Mouse (Mus musculus) myocyte (in vitro differentiated cells): ENCODE measurements around the gene Itga3. TPM values are rescaled to one million over a fixed set of nuclear protein-coding genes. Genes with fewer than 3 reads are reported as not detected.

Experiments used
- H3K27me3 ChIP-seq: one replicate; pipeline ENCODE4 v1.6.1; 2011; ENCODE audit not compliant: control insufficient read depth, insufficient read depth, insufficient read length
- H3K36me3 ChIP-seq: one replicate; pipeline ENCODE4 v1.6.1; 2011; ENCODE audit not compliant: control insufficient read depth, insufficient read depth
- H3K4me2 ChIP-seq: one replicate; pipeline ENCODE4 v1.6.1; 2011; ENCODE audit warnings: low read depth, control low read depth
- H3K4me3 ChIP-seq: one replicate; pipeline ENCODE4 v1.5.1; 2011; ENCODE audit warnings: mild to moderate bottlenecking, control low read depth, moderate library complexity
- H3K79me2 ChIP-seq: one replicate; pipeline ENCODE4 v1.6.1; 2011; ENCODE audit not compliant: control insufficient read depth, insufficient read depth
- H3ac ChIP-seq: one replicate; pipeline ENCODE4 v1.6.1; 2011; ENCODE audit not compliant: control insufficient read depth, insufficient read length
- CEBPB ChIP-seq: IDR thresholded peaks from 2 replicates; pipeline ENCODE4 v1.6.1; 2011; ENCODE audit warnings: mild to moderate bottlenecking, moderate library complexity; ENCODE audit not compliant: poor library complexity, insufficient read depth, severe bottlenecking
- E2F4 ChIP-seq: IDR thresholded peaks from one replicate; pipeline ENCODE4 v1.6.1; 2011; ENCODE audit warnings: mild to moderate bottlenecking, control low read depth, moderate library complexity; ENCODE audit not compliant: insufficient read depth
- MAX ChIP-seq: IDR thresholded peaks from one replicate; pipeline ENCODE4 v1.6.1; 2011; ENCODE audit warnings: low read depth, mild to moderate bottlenecking, control low read depth
- MYOD1 ChIP-seq, 3 experiments: IDR thresholded peaks; one replicate each; pipeline ENCODE4 v1.6.1; 2011; ENCODE audit warnings: control low read depth in 2 of 3, low read depth in 2 of 3, mild to moderate bottlenecking in 2 of 3, moderate library complexity in 1 of 3; ENCODE audit not compliant: insufficient read length in 2 of 3, control insufficient read depth in 1 of 3
- MYOG ChIP-seq, 3 experiments: IDR thresholded peaks; one replicate each; pipeline ENCODE4 v1.6.1; 2011; ENCODE audit warnings: control low read depth in 2 of 3, low read depth in 2 of 3, mild to moderate bottlenecking in 2 of 3; ENCODE audit not compliant: insufficient read length in 2 of 3, control insufficient read depth in 1 of 3, insufficient read depth in 1 of 3
- POLR2A ChIP-seq: IDR thresholded peaks from one replicate; pipeline ENCODE4 v1.6.1; 2011; ENCODE audit warnings: low read depth, mild to moderate bottlenecking, control low read depth, moderate library complexity; ENCODE audit not compliant: insufficient read length
- POLR2AphosphoS2 ChIP-seq: IDR thresholded peaks from one replicate; pipeline ENCODE4 v1.6.1; 2011; ENCODE audit warnings: low read depth, control low read depth; ENCODE audit not compliant: insufficient read length
- REST ChIP-seq: IDR thresholded peaks from one replicate; pipeline ENCODE4 v1.6.1; 2011; ENCODE audit warnings: mild to moderate bottlenecking, control low read depth, moderate library complexity; ENCODE audit not compliant: insufficient read depth, insufficient read length
- SRF ChIP-seq: IDR thresholded peaks from one replicate; pipeline ENCODE4 v1.6.1; 2011; ENCODE audit warnings: low read depth; ENCODE audit not compliant: control insufficient read depth, insufficient read length
- TCF12 ChIP-seq: IDR thresholded peaks from one replicate; pipeline ENCODE4 v1.6.1; 2011; ENCODE audit warnings: mild to moderate bottlenecking, control low read depth; ENCODE audit not compliant: poor library complexity, insufficient read depth, severe bottlenecking
- TCF3 ChIP-seq: IDR thresholded peaks from one replicate; pipeline ENCODE4 v1.6.1; 2011; ENCODE audit warnings: low read depth, control low read depth; ENCODE audit not compliant: insufficient read length
- USF1 ChIP-seq: IDR thresholded peaks from one replicate; pipeline ENCODE4 v1.6.1; 2011; ENCODE audit warnings: low read depth, mild to moderate bottlenecking, control low read depth, moderate library complexity
- polyA plus RNA-seq: library from polyadenylated mRNA; unstranded; fragments of >200 nt; fragmentation: generic; extraction: Trizol; gene quantifications from one replicate; pipeline ENCODE4 v1.2.1, GENCODE M21; 2012; ENCODE audit warnings: missing spikeins

The Itga3 gene
- polyA plus RNA-seq, 1 experiment, result 19.9 TPM

GRCm38 (mm10) chr11:95027850-95028470 is 48.6 kb downstream of the Itga3 start:
- Histone ChIP-seq H3K27me3 (no peaks in the 10 kb centered on the region), H3ac (no peak overlapping the region), H3K4me2 (no peak overlapping the region), H3K36me3 (no peaks in the 10 kb centered on the region), H3K4me3 (no peak overlapping the region), H3K79me2 (no peaks in the 10 kb centered on the region)
- no peak for TF ChIP-seq SRF
- no peak for TF ChIP-seq TCF12
- no peak for TF ChIP-seq USF1
- no peak for TF ChIP-seq POLR2A
- TF ChIP-seq CEBPB, result no peak
- no peak for TF ChIP-seq MYOD1 (IDR thresholded peaks at IDR 0.05; ENCODE audit: control insufficient read depth in 1 of 3, insufficient read length in 2 of 3, low read depth in 2 of 3)
- TF ChIP-seq E2F4, result no peak
- TF ChIP-seq TCF3, result no peak
- no peak for TF ChIP-seq MYOG (IDR thresholded peaks at IDR 0.05; ENCODE audit: control insufficient read depth in 1 of 3, insufficient read depth in 1 of 3, insufficient read length in 2 of 3, low read depth in 2 of 3)
- TF ChIP-seq MAX, result no peak
- no peak for TF ChIP-seq REST
- TF ChIP-seq POLR2AphosphoS2, result no peak

DNA sequence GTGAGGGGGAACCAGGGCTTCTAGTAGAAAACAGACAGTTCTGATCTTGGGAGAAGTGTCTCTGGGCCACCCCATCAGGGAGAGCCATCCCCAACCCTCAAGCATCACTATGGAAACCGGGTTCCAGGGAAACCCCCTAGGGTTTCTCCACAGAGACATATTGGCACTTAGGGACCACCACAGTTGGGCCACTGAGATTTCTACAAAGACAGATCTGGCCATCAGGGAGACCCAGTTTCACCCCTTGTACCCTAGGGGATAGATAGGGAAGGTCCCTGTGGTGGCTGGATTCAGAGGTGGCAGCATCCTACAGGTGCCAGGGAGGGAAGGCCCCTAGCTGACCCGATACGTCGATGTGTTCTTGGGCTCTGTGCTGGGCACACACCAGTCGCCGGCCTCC is 49.8 kb downstream of the Itga3 start:
- H3K27me3 ChIP-seq, result no peaks in the 10 kb centered on the region
- H3K36me3 ChIP-seq, result no peaks in the 10 kb centered on the region
- TF ChIP-seq MYOG (IDR thresholded peaks at IDR 0.05; ENCODE audit: control insufficient read depth in 1 of 3, insufficient read depth in 1 of 3, insufficient read length in 2 of 3, low read depth in 2 of 3) (no peak), POLR2AphosphoS2 (peak; percentile 61)
- H3ac ChIP-seq, result no peak overlapping the region
- H3K79me2 ChIP-seq, result no peaks in the 10 kb centered on the region
- H3K4me3 ChIP-seq, result no peak overlapping the region
- H3K4me2 ChIP-seq, result no peak overlapping the region

DNA sequence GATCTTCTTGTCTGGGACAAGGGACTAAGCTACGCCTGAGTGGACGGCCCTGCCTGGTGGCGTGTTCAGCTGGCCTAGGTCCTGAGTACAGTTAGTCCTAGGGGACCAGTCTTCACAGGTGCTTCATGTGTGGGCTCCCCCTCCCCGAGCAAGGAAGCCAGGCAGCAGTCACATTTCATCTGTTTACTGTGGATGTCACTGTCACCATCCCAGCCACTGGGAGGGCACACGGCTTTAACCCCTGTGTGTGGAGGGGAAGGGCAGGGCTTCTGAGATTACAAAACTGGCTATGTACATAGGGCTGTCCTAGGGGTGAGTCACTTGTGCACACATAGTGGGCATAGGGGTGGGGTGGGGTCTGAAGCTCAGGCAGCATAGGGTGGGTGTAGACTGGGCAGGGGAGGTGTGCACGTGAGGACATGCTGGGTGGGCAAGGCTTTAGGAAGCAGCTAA is 50.5 kb downstream of the Itga3 start:
- TF ChIP-seq TCF12, result no peak
- no peak for TF ChIP-seq MAX
- no peak for TF ChIP-seq TCF3
- TF ChIP-seq SRF, result no peak
- no peak for TF ChIP-seq POLR2A
- TF ChIP-seq USF1, result no peak
- TF ChIP-seq REST, result no peak
- no peak for TF ChIP-seq MYOG (IDR thresholded peaks at IDR 0.05; ENCODE audit: control insufficient read depth in 1 of 3, insufficient read depth in 1 of 3, insufficient read length in 2 of 3, low read depth in 2 of 3)
- TF ChIP-seq MYOD1 (IDR thresholded peaks at IDR 0.05; ENCODE audit: control insufficient read depth in 1 of 3, insufficient read length in 2 of 3, low read depth in 2 of 3), result no peak
- no peak for TF ChIP-seq POLR2AphosphoS2
- no peak for TF ChIP-seq CEBPB
- no peak for TF ChIP-seq E2F4
- no peaks in the 10 kb centered on the region for H3K36me3 ChIP-seq
- H3ac ChIP-seq, result no peak overlapping the region
- no peak overlapping the region for H3K4me3 ChIP-seq
- H3K79me2 ChIP-seq, result no peaks in the 10 kb centered on the region
- no peak overlapping the region for H3K4me2 ChIP-seq
- H3K27me3 ChIP-seq, result no peaks in the 10 kb centered on the region

GRCm38 (mm10) chr11:95025227-95026012 is 51.2 kb downstream of the Itga3 start:
- Histone ChIP-seq H3K36me3 (no peaks in the 10 kb centered on the region), H3K79me2 (no peaks in the 10 kb centered on the region), H3K4me2 (no peak overlapping the region)

More at GRCm38 (mm10) chr11:95025227-95026012, 51.2 kb downstream of the Itga3 start:
- Histone ChIP-seq H3K27me3 (no peaks in the 10 kb centered on the region), H3ac (no peak overlapping the region), H3K4me3 (no peak overlapping the region)
- TF ChIP-seq CEBPB, result no peak
- no peak for TF ChIP-seq MYOD1 (IDR thresholded peaks at IDR 0.05; ENCODE audit: control insufficient read depth in 1 of 3, insufficient read length in 2 of 3, low read depth in 2 of 3)
- no peak for TF ChIP-seq USF1
- no peak for TF ChIP-seq REST
- no peak for TF ChIP-seq TCF3
